Mouse (Mus musculus): ENCODE results near the gene Cyth3.

Gene Cyth3

DNA sequence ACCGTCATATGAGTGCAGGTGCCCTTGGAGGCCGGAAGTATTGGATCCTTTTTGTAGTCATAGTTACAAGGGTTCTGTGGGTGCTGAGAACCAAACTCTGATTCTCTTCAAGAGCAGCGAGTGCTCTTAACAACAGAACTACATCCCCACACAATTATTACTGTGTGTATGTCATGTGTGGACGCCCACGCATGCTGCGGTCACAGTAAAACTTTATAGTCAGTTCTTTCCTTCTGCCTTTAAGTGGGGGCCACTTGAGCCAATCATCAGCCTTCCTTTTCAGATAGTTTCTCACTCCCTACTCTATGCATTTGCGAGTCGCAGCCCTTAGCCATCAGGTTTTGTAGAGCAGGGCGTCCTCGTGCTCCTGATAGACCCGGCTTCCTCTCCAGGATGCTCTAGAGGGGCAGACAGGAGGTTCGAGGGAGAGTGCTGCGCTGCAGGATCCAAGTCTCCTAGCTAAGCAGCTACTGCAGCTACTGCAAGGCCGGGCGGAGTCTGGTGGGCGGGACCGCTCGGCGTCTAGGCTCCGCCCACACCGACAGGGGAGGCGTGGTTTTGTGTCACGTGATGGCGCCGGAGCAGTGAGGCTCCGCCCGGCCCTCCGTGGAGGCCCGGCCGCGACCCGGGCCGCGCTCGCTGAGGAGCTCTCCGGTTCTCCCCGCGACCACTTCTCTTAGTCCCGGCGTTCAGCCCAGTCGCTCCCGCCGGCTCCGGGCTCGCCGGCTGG, at the start of gene Cyth3:
Gene Cyth3 (plus strand): TSS at position 555 of the 730 bp plus-strand sequence.
- in situ Hi-C loops (cut with MboI; ENCODE audit: unreplicated experiment in 2 of 2), result no loop called here

GRCm38 (mm10) chr5:143573067-143573466, 49.2 kb upstream of the Cyth3 start:
- in situ Hi-C loops (cut with MboI; ENCODE audit: unreplicated experiment in 2 of 2), result loop anchor here (10.0 to 25.0 kb wide), 3 partner anchors 402 to 1164 kb away; no protein-coding TSS in a partner anchor

- in situ Hi-C loops (cut with MboI; ENCODE audit: unreplicated experiment in 2 of 2), result loop anchor here (10.0 to 25.0 kb wide), 3 partner anchors 400 to 1163 kb away; no protein-coding TSS in a partner anchor
These were observed 47.7 kb upstream of the Cyth3 start for GRCm38 (mm10) chr5:143574261-143575178.

- in situ Hi-C loops (cut with MboI; ENCODE audit: unreplicated experiment in 2 of 2), result loop anchor here in 1 of 2 experiments (10.0 kb wide), 2 partner anchors 395 to 1155 kb away; no protein-coding TSS in a partner anchor
These were observed 42.6 kb upstream of the Cyth3 start for GRCm38 (mm10) chr5:143579537-143580203.

GRCm38 (mm10) chr5:143580982-143581381, 41.3 kb upstream of the Cyth3 start:
- in situ Hi-C loops (cut with MboI; ENCODE audit: unreplicated experiment in 2 of 2), result no loop called here

DNA sequence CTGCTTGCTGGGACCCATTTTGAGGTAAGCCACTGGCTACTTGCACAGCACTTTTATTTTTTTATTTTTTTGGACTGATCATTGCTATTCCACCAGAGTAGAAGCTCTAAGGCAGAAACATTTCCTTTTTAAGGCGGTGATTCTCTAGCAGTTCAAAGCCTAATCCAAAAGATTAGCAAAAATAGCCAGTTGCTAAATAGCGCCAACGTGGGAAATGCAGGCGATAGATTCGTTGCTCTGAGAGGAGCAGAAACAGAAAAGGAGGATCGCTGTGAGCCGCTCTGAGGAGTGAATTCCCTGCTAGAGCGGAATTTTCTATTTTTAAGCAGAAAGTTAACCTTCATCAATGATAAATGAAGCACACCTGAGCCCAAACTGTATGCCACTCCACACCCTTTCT, 40.4 kb upstream of the Cyth3 start:
- in situ Hi-C loops (cut with MboI; ENCODE audit: unreplicated experiment in 2 of 2), result no loop called here

DNA sequence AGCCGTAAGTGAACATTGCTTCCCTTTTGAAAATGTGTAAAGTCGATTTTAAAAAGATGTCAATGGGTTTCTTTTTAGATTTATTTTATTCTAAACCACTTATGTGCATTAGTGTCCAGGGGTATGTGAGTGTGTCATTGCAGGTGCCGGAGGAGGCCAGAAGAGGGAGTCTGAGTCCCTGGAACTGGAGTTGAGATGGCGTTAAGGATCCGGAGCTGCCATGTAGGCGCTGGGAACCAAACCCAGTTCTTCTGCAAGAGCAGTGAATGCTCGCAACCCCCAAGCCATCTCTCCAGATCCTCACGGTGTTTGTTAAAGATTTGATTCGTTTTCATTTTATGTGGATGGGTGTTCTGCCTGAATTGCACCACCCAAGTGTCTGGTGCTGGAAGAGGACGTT, 39.2 kb upstream of the Cyth3 start:
- in situ Hi-C loops (cut with MboI; ENCODE audit: unreplicated experiment in 2 of 2), result no loop called here

- in situ Hi-C loops (cut with MboI; ENCODE audit: unreplicated experiment in 2 of 2), result no loop called here
These were observed 37.3 kb upstream of the Cyth3 start for GRCm38 (mm10) chr5:143584982-143585381.

DNA sequence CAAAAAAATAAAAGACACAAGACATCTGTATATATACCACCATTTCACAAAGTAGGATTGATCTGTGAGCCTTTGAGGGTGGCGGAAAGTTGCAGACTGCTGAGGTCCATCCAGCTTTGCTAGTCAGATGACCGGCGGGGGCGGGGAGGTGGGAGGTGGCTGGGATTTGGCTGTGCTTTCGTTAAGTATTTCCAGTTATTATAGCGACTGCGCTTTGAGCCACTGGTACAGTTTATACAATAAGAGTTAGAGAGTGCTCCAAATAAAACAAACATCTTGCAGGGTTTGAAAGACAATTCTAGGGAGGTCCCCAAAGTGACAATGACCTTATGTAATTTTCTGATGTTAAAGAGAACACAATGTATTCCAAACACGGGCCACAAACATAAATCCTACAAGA, 35.9 kb upstream of the Cyth3 start:
- in situ Hi-C loops (cut with MboI; ENCODE audit: unreplicated experiment in 2 of 2), result no loop called here

DNA sequence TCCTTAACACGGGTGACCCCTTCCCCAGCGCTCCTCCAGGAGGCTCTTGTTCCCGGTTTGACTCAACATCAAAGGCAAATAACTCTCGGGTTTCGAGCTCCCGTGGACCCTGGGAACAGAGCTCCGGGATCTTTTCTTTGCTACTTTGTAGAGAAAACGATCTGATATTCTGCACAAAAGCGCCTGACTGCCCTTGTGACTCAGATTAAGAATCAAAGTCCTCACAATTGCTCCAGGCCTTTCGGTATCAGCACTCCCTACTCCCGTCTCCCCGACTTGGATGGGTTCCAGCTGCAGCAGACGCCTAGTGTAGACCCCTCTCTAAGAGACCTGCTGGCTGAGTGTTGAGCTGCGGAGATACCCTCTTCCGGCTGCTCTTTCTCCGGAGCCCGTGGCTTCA, 33.1 kb upstream of the Cyth3 start:
- in situ Hi-C loops (cut with MboI; ENCODE audit: unreplicated experiment in 2 of 2), result no loop called here

GRCm38 (mm10) chr5:143592926-143593325, 29.3 kb upstream of the Cyth3 start:
- in situ Hi-C loops (cut with MboI; ENCODE audit: unreplicated experiment in 2 of 2), result no loop called here

DNA sequence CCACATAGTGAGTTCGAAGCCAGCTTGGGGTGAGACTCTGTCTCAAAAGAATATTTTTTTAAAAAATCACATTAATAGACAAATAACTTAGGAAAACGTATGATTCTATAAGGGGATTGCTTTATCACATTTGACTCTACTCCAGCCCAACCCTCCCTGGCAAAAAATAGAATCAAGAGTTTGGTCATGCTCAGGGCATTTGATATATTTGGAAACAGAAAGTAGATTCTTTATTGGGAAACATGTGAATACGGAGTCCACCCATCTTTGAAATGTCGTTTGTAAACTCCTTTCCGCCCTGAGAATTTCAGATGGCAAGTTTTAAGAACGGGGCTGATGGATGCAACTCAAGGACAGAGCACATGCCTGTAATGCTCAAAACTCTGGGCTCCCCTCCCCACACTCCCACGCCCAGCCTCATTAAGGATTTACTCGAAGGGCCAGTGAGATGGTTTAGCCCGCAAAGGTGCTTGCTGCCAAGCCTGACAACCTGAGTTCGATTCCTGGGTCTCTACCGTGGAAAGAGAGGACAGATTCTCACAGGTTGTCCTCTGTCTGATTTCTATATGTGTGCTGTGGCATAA, 28.6 kb upstream of the Cyth3 start:
- in situ Hi-C loops (cut with MboI; ENCODE audit: unreplicated experiment in 2 of 2), result no loop called here

DNA sequence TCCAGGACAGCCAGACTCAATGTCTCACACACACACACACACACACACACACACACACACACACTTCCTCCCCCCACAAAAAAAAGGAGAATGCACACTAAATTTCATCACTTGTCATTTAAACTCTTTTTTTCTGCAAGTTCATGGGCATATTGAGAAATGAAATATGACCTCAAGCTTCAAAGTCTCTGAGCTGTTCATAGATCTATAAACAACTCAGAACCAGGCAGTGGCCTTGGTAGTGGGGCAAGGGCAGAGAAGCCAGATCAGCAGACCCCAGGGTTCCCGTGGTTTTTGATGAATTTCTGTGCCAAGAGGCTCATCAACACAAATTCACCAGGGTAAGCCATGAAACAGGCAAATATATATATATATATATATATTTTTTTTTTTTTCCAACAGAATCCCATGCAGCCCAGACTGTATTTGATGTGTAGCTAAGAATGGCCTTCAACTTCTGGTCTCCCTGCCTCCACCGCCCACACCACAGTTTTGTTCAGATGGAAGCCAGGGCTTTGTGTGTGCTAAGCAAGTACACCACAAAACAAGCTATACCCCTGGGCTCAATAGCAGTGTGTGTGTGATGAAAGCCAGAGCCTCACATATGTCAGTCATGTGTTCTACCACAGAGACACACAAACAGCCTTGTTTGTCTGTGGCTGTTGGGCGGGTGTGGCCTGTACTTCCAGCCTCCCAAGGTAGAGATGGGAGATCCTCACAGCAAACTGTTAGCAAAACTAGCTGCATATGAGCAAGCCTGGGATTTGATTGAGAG, 27.8 kb upstream of the Cyth3 start:
- in situ Hi-C loops (cut with MboI; ENCODE audit: unreplicated experiment in 2 of 2), result no loop called here

- in situ Hi-C loops (cut with MboI; ENCODE audit: unreplicated experiment in 2 of 2), result no loop called here
These were observed 20.2 kb upstream of the Cyth3 start for GRCm38 (mm10) chr5:143602051-143602450.

DNA sequence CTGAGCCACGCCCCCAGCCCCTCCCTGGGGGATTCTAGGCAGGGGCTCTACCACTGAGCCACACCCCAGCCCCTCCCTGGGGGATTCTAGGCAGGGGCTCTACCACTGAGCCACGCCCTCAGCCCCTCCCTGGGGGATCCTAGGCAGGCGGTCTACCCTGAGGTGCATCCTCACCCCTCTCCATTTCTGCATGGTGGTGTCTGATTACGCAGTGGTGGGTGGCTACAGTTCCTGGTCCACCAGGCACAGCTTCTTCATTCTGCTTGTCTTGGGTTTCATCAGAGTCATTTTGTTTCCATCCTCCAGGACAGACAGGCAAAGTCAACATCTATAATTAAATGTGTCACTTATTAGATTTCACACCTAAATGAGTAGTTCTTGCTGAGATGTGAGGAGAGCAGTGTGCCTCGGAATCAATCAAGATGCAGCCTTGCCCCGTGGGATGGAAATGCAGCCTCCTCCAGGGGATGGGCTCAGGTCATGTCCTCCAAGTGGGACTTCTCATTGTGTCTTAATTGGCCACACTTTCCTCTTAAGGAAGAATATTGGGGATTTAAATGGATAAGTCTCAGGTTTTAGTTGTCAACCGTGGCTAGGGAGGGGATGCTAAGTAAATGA, 18.0 kb upstream of the Cyth3 start:
- in situ Hi-C loops (cut with MboI; ENCODE audit: unreplicated experiment in 2 of 2), result no loop called here

DNA sequence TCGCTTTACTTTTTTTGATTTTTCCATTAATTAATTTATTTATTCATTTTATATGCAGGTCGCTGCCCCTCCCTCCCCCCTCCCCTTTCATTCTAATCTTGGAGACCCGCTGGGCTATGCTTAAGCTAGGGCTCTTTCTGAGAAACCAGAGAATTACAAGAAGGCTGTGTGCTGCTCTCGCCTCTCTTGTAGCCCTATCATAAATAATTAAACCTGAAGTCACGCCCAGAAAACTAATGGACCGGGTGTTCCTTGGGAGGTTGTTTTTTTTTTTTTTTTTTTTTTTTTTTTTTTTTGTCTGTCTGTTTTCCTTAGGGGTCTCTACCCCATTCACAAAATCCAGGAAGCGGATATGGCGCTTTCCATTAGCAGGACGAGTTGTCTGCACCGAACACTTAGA, 15.5 kb upstream of the Cyth3 start:
- in situ Hi-C loops (cut with MboI; ENCODE audit: unreplicated experiment in 2 of 2), result no loop called here

DNA sequence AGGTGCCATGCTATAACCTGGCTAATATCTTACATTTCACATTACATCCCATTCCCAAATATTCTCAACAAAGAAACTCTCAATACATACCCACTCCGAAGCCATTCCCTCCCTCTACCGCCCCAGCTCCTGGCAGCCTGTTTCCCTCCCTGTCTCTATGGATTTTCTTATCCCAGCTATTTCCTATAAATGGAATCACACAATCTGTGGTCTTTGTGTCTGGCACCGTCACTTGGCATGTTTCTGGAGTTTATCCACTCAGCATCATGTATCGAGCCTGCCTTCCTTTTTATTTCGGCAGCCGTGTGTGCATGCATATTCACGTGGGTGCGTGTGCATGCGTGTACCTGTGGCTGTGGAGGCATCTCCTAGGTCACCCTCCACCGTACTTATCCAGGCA, 14.1 kb upstream of the Cyth3 start:
- in situ Hi-C loops (cut with MboI; ENCODE audit: unreplicated experiment in 2 of 2), result no loop called here

DNA sequence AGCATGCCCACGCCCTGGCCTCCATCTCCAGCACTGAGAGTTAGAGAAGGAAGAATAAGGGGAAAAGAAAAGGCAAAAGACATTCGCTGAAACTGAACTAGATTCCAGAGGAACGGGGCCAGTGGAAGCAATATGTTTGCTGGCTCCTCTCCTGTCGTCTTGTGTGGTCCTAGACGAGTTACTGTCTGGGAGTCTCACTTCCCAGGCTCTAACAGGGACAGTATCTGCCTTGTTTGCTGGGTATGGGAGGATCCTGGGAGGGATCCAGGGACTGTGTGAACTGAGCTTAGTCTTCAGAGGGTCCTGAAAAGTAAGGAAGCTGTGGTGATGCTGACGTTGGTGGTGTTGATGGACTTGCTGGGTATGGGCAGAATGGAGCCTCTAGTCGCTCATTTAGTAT, 10.3 kb upstream of the Cyth3 start:
- in situ Hi-C loops (cut with MboI; ENCODE audit: unreplicated experiment in 2 of 2), result no loop called here

DNA sequence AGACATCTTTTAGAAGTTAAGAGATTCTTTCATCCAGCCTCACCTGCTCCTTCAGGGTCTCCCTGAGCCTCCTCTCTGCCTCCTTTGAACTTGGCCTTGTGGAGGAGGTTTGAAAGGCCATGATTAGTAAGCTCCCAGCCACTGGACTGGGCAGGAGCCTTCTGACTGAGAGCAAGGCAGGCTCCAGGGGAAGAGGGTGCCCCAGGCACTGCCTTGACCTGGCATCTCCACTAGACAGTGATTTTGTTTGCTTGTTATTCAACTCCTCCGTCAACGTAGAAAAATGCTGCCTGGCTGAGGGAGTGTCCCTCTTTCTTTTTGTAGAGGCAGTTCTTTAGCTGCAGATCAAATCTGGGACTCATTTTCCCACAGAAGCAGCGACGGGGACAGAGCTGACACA, 9.0 kb upstream of the Cyth3 start:
- in situ Hi-C loops (cut with MboI; ENCODE audit: unreplicated experiment in 2 of 2), result no loop called here

Data from v-Abl transformed pro-B cells (cell line).